Comparison of ENCODE assay signal across 17 mouse cellular contexts in the genomic region with DNA sequence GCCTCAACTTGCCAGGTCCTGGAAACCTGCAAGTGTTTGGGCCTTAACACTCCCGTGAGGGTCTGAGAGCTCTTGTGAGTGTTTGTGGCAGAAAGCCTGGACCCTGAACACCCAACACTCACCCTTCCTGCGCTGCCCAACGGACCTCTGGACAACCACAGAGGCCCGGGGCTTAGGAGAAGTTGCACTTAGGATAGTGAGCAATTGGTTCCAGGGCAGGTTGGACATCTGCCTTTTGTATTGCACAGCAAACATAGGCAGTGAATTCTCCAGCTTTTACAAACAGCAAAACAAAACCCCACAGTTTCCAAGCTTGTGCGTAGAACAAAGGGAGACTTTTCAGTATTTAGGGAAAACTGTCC. TPM values are rescaled to one million over a fixed set of nuclear protein-coding genes. Genes with fewer than 3 reads are reported as not detected.
DNase-seq lines count a peak whose midpoint lies in the region; ATAC-seq lines count a peak whose summit lies in the region.
"Had no signal": no experiment of that assay in that cellular context is flagged by ENCODE, and none has a peak within 500 bp of the region (broad histone marks: within the 10 kb centered on the region; RNA-seq: fewer than 3 reads in every experiment).

No protein-coding gene starts in this region.

- H3K27me3 ChIP-seq in forebrain, embryonic 12.5 days: peaks cover 94% of the 10 kb centered on the region
- H3K27me3 ChIP-seq in forebrain, embryonic 15.5 days: peaks cover 86% of the 10 kb centered on the region
- peaks cover 95% of the 10 kb centered on the region for H3K27me3 ChIP-seq in hindbrain, embryonic 13.5 days
- peaks cover 87% of the 10 kb centered on the region for H3K27me3 ChIP-seq in midbrain, embryonic 15.5 days (replicated peaks)

- 8% methylated on average over 5 of the region's 5 CpGs for WGBS in forebrain, embryonic 12.5 days
- WGBS in forebrain, embryonic 15.5 days: 9% methylated on average over 5 of the region's 5 CpGs
- WGBS in hindbrain, embryonic 13.5 days: 4% methylated on average over 5 of the region's 5 CpGs
- WGBS in midbrain, embryonic 15.5 days: 8% methylated on average over 5 of the region's 5 CpGs

- H3K36me3 ChIP-seq in forebrain, embryonic 12.5 days (replicated peaks): no peaks in the 10 kb centered on the region
- H3K36me3 ChIP-seq in forebrain, embryonic 15.5 days: no peaks in the 10 kb centered on the region
- H3K36me3 ChIP-seq in hindbrain, embryonic 13.5 days: no peaks in the 10 kb centered on the region
- H3K36me3 ChIP-seq in midbrain, embryonic 15.5 days (replicated peaks): no peaks in the 10 kb centered on the region
- H3K36me3 ChIP-seq: limb, embryonic 15.5 days had no signal

- H3K9ac ChIP-seq in forebrain, embryonic 12.5 days: no peak overlapping the region
- no peak overlapping the region for H3K9ac ChIP-seq in forebrain, embryonic 15.5 days (replicated peaks)
- peak overlapping the region; percentile 11; the same call in 1 of the 2 replicates for H3K9ac ChIP-seq in hindbrain, embryonic 13.5 days
- H3K9ac ChIP-seq in midbrain, embryonic 15.5 days: no peak overlapping the region
- H3K9ac ChIP-seq: limb, embryonic 15.5 days had no signal

- H3K9me3 ChIP-seq in forebrain, embryonic 12.5 days: no peaks in the 10 kb centered on the region
- no peaks in the 10 kb centered on the region for H3K9me3 ChIP-seq in forebrain, embryonic 15.5 days
- no peaks in the 10 kb centered on the region for H3K9me3 ChIP-seq in hindbrain, embryonic 13.5 days
- no peaks in the 10 kb centered on the region for H3K9me3 ChIP-seq in midbrain, embryonic 15.5 days
- H3K9me3 ChIP-seq: limb, embryonic 15.5 days had no signal

- H3K4me3 ChIP-seq in forebrain, embryonic 12.5 days (replicated peaks): peak overlapping the region; percentile 19; the same call in 1 of the 2 replicates
- H3K4me3 ChIP-seq in forebrain, embryonic 15.5 days: no peak overlapping the region
- 0 out of 2 replicates have a peak overlapping the region, but pooled peaks have one; percentile 4 for H3K4me3 ChIP-seq in hindbrain, embryonic 13.5 days
- peak overlapping the region; percentile 11; the same call in 1 of the 2 replicates for H3K4me3 ChIP-seq in midbrain, embryonic 15.5 days
- H3K4me3 ChIP-seq: erythroblast, embryonic 14.5 days; limb, embryonic 15.5 days had no signal

- DNase-seq in brain, adult 2 months (ENCODE audit: low read depth, low spot score): peak; percentile 56
- DNase-seq in kidney, adult 9 months: no peak
- DNase-seq in left cerebral cortex, adult 11 months (ENCODE audit: low spot score): no peak
- DNase-seq in lung, postnatal 10 days: no peak
- DNase-seq: adrenal gland, postnatal 36 days; heart, postnatal 14 days; kidney, adult 11 months; kidney, postnatal 36 days; lung, adult 2 months; thymus, adult 2 months had no signal

- H3K27ac ChIP-seq in forebrain, embryonic 12.5 days: peak overlapping the region; percentile 60; the same call in 1 of the 2 replicates
- H3K27ac ChIP-seq in forebrain, embryonic 15.5 days (replicated peaks): no peak overlapping the region
- H3K27ac ChIP-seq in hindbrain, embryonic 13.5 days: peak overlapping the region; percentile 19
- 0 out of 2 replicates have a peak overlapping the region, but pooled peaks have one; percentile 3 for H3K27ac ChIP-seq in midbrain, embryonic 15.5 days
- H3K27ac ChIP-seq: limb, embryonic 15.5 days had no signal

- H3K4me1 ChIP-seq in forebrain, embryonic 12.5 days: peaks cover 35% of the 10 kb centered on the region
- H3K4me1 ChIP-seq in forebrain, embryonic 15.5 days: peaks cover 26% of the 10 kb centered on the region
- H3K4me1 ChIP-seq in hindbrain, embryonic 13.5 days (replicated peaks): peaks cover 27% of the 10 kb centered on the region
- H3K4me1 ChIP-seq in midbrain, embryonic 15.5 days: peaks cover 29% of the 10 kb centered on the region

- no peak for ATAC-seq in forebrain, embryonic 12.5 days (ENCODE audit: low FRiP score)
- ATAC-seq in forebrain, embryonic 15.5 days (replicated peaks): no peak
- no peak for ATAC-seq in hindbrain, embryonic 13.5 days (ENCODE audit: low FRiP score)
- no peak for ATAC-seq in midbrain, embryonic 15.5 days (replicated peaks)

- H3K4me2 ChIP-seq in forebrain, embryonic 12.5 days: peak overlapping the region; percentile 33
- H3K4me2 ChIP-seq in forebrain, embryonic 15.5 days (replicated peaks): no peak overlapping the region
- peak overlapping the region; percentile 33 for H3K4me2 ChIP-seq in hindbrain, embryonic 13.5 days
- peak overlapping the region; percentile 31 for H3K4me2 ChIP-seq in midbrain, embryonic 15.5 days
- H3K4me2 ChIP-seq: limb, embryonic 15.5 days had no signal

RNA-seq across cellular contexts. Expression of a gene that starts 12.8 kb away (rescaled TPM):
- polyA plus RNA-seq in forebrain, embryonic 12.5 days (2016; fragmentation: Nextera tagmentation; extraction: Ambion mirVana): 7.7 and 9.2 TPM in 2 replicates
- 1.5 and 4.1 TPM in 2 replicates for polyA plus RNA-seq in forebrain, embryonic 15.5 days (2015; fragmentation: Nextera tagmentation; extraction: Ambion mirVana)
- polyA plus RNA-seq in hindbrain, embryonic 13.5 days (2015; fragmentation: Nextera tagmentation; extraction: Ambion mirVana): 1.4 and 2.6 TPM in 2 replicates
- 6.3 and 9.4 TPM in 2 replicates for polyA plus RNA-seq in midbrain, embryonic 15.5 days (2015; fragmentation: Nextera tagmentation; extraction: Ambion mirVana)
- polyA plus RNA-seq: C2C12; erythroblast, embryonic 14.5 days; limb, embryonic 15.5 days; lung, adult 2 months had no signal
